Mouse (Mus musculus): ENCODE measurements around the gene Clasp2. TPM values are rescaled to one million over a fixed set of nuclear protein-coding genes. Genes with fewer than 3 reads are reported as not detected.
"Not testable (repeated sequence)": the region's sequence is repeated elsewhere in the genome, so short reads cannot be mapped to it uniquely, and the experiment has no call there.

The Clasp2 gene
- polyA plus RNA-seq, 1 experiment = 6.6 TPM

- TF ChIP-seq REST (IDR thresholded peaks at IDR 0.05; ENCODE audit: insufficient read depth, insufficient read length) (no peak), MYOG (IDR thresholded peaks at IDR 0.05; ENCODE audit: control insufficient read depth in 1 of 3, insufficient read depth in 1 of 3, insufficient read length in 2 of 3, low read depth in 2 of 3) (no peak), MAX (IDR thresholded peaks at IDR 0.05; ENCODE audit: low read depth) (no peak), TCF12 (IDR thresholded peaks at IDR 0.05; ENCODE audit: insufficient read depth, poor library complexity, severe bottlenecking) (no peak), SRF (IDR thresholded peaks at IDR 0.05; ENCODE audit: control insufficient read depth, insufficient read length, low read depth) (no peak), MYOD1 (IDR thresholded peaks at IDR 0.05; ENCODE audit: control insufficient read depth in 1 of 3, insufficient read length in 2 of 3, low read depth in 2 of 3) (no peak), CEBPB (IDR thresholded peaks at IDR 0.05; ENCODE audit: insufficient read depth, poor library complexity, severe bottlenecking) (no peak), USF1 (IDR thresholded peaks at IDR 0.05; ENCODE audit: low read depth) (no peak), TCF3 (IDR thresholded peaks at IDR 0.05; ENCODE audit: insufficient read length, low read depth) (no peak), POLR2AphosphoS2 (IDR thresholded peaks at IDR 0.05; ENCODE audit: insufficient read length, low read depth) (no peak)
- no peak overlapping the region for H3K4me3 ChIP-seq
- H3K79me2 ChIP-seq (ENCODE audit: control insufficient read depth, insufficient read depth) = no peaks in the 10 kb centered on the region
- H3ac ChIP-seq (ENCODE audit: control insufficient read depth, insufficient read length) = no peak overlapping the region
- H3K27me3 ChIP-seq (ENCODE audit: control insufficient read depth, insufficient read depth, insufficient read length) = no peaks in the 10 kb centered on the region
- H3K4me2 ChIP-seq (ENCODE audit: low read depth) = no peak overlapping the region
- peaks cover 5% of the 10 kb centered on the region for H3K36me3 ChIP-seq (ENCODE audit: control insufficient read depth, insufficient read depth)
Measured at GRCm38 (mm10) chr9:113863370-113863999, 122.2 kb downstream of the Clasp2 start.

- Histone ChIP-seq H3K79me2 (ENCODE audit: control insufficient read depth, insufficient read depth) (no peaks in the 10 kb centered on the region), H3K4me2 (ENCODE audit: low read depth) (no peak overlapping the region), H3ac (ENCODE audit: control insufficient read depth, insufficient read length) (no peak overlapping the region), H3K4me3 (no peak overlapping the region), H3K36me3 (ENCODE audit: control insufficient read depth, insufficient read depth) (peaks cover 15% of the 10 kb centered on the region), H3K27me3 (ENCODE audit: control insufficient read depth, insufficient read depth, insufficient read length) (no peaks in the 10 kb centered on the region)
- TF ChIP-seq SRF (IDR thresholded peaks at IDR 0.05; ENCODE audit: control insufficient read depth, insufficient read length, low read depth) (no peak), REST (IDR thresholded peaks at IDR 0.05; ENCODE audit: insufficient read depth, insufficient read length) (no peak), POLR2A (IDR thresholded peaks at IDR 0.05; ENCODE audit: insufficient read length, low read depth) (no peak), USF1 (IDR thresholded peaks at IDR 0.05; ENCODE audit: low read depth) (no peak), MYOD1 (IDR thresholded peaks at IDR 0.05; ENCODE audit: control insufficient read depth in 1 of 3, insufficient read length in 2 of 3, low read depth in 2 of 3) (no peak), TCF3 (IDR thresholded peaks at IDR 0.05; ENCODE audit: insufficient read length, low read depth) (no peak), TCF12 (IDR thresholded peaks at IDR 0.05; ENCODE audit: insufficient read depth, poor library complexity, severe bottlenecking) (no peak), MYOG (IDR thresholded peaks at IDR 0.05; ENCODE audit: control insufficient read depth in 1 of 3, insufficient read depth in 1 of 3, insufficient read length in 2 of 3, low read depth in 2 of 3) (no peak)
Measured at GRCm38 (mm10) chr9:113867951-113868350, 126.7 kb downstream of the Clasp2 start.

DNA sequence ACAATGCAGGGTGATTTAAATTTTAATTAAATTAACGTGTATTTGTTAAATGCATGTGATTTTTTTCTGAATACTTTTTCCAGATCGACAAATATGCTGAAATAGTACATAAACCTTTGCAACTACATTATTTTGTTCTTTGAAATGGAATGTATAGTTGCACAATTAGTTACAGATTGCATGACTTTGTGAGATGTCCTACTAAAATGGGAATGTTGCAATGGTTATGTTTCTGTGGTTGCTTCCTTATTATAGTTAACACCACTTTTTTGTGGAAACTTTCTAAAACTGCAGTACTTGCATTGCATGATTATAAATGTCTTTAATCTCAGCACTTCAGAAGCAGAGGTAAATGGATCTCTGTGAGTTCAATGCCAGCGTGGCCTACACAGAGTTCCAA, 153.6 kb downstream of the Clasp2 start:
- Histone ChIP-seq H3K79me2 (ENCODE audit: control insufficient read depth, insufficient read depth) (no peaks in the 10 kb centered on the region), H3K36me3 (ENCODE audit: control insufficient read depth, insufficient read depth) (no peaks in the 10 kb centered on the region), H3K4me2 (ENCODE audit: low read depth) (no peak overlapping the region), H3K4me3 (no peak overlapping the region), H3ac (ENCODE audit: control insufficient read depth, insufficient read length) (no peak overlapping the region), H3K27me3 (ENCODE audit: control insufficient read depth, insufficient read depth, insufficient read length) (no peaks in the 10 kb centered on the region)
- TF ChIP-seq E2F4 (IDR thresholded peaks at IDR 0.05; ENCODE audit: insufficient read depth) = no peak
- no peak for TF ChIP-seq POLR2AphosphoS2 (IDR thresholded peaks at IDR 0.05; ENCODE audit: insufficient read length, low read depth)
- TF ChIP-seq REST (IDR thresholded peaks at IDR 0.05; ENCODE audit: insufficient read depth, insufficient read length) = no peak
- no peak for TF ChIP-seq MYOD1 (IDR thresholded peaks at IDR 0.05; ENCODE audit: control insufficient read depth in 1 of 3, insufficient read length in 2 of 3, low read depth in 2 of 3)
- no peak for TF ChIP-seq CEBPB (IDR thresholded peaks at IDR 0.05; ENCODE audit: insufficient read depth, poor library complexity, severe bottlenecking)

GRCm38 (mm10) chr9:113903136-113903535, 161.9 kb downstream of the Clasp2 start:
- H3K36me3 ChIP-seq (ENCODE audit: control insufficient read depth, insufficient read depth) = peaks cover 22% of the 10 kb centered on the region

GRCm38 (mm10) chr9:113904315-113904714, 163.0 kb downstream of the Clasp2 start:
- H3K4me3 ChIP-seq; H3K4me2 ChIP-seq (ENCODE audit: low read depth): not testable (repeated sequence)
- peaks cover 22% of the 10 kb centered on the region for H3K36me3 ChIP-seq (ENCODE audit: control insufficient read depth, insufficient read depth)

More at GRCm38 (mm10) chr9:113903136-113903535, 161.9 kb downstream of the Clasp2 start:
- TF ChIP-seq MAX (IDR thresholded peaks at IDR 0.05; ENCODE audit: low read depth) (no peak), USF1 (IDR thresholded peaks at IDR 0.05; ENCODE audit: low read depth) (no peak), TCF3 (IDR thresholded peaks at IDR 0.05; ENCODE audit: insufficient read length, low read depth) (no peak), E2F4 (IDR thresholded peaks at IDR 0.05; ENCODE audit: insufficient read depth) (no peak), MYOG (IDR thresholded peaks at IDR 0.05; ENCODE audit: control insufficient read depth in 1 of 3, insufficient read depth in 1 of 3, insufficient read length in 2 of 3, low read depth in 2 of 3) (no peak), POLR2A (IDR thresholded peaks at IDR 0.05; ENCODE audit: insufficient read length, low read depth) (no peak), TCF12 (IDR thresholded peaks at IDR 0.05; ENCODE audit: insufficient read depth, poor library complexity, severe bottlenecking) (no peak), REST (IDR thresholded peaks at IDR 0.05; ENCODE audit: insufficient read depth, insufficient read length) (no peak), MYOD1 (IDR thresholded peaks at IDR 0.05; ENCODE audit: control insufficient read depth in 1 of 3, insufficient read length in 2 of 3, low read depth in 2 of 3) (no peak), SRF (IDR thresholded peaks at IDR 0.05; ENCODE audit: control insufficient read depth, insufficient read length, low read depth) (no peak), POLR2AphosphoS2 (IDR thresholded peaks at IDR 0.05; ENCODE audit: insufficient read length, low read depth) (no peak), CEBPB (IDR thresholded peaks at IDR 0.05; ENCODE audit: insufficient read depth, poor library complexity, severe bottlenecking) (no peak)
- no peaks in the 10 kb centered on the region for H3K27me3 ChIP-seq (ENCODE audit: control insufficient read depth, insufficient read depth, insufficient read length)
- H3K4me3 ChIP-seq = no peak overlapping the region
- no peak overlapping the region for H3K4me2 ChIP-seq (ENCODE audit: low read depth)
- no peak overlapping the region for H3ac ChIP-seq (ENCODE audit: control insufficient read depth, insufficient read length)
- H3K79me2 ChIP-seq (ENCODE audit: control insufficient read depth, insufficient read depth) = no peaks in the 10 kb centered on the region

More at GRCm38 (mm10) chr9:113904315-113904714, 163.0 kb downstream of the Clasp2 start:
- not testable (repeated sequence) for H3K79me2 ChIP-seq (ENCODE audit: control insufficient read depth, insufficient read depth); H3K27me3 ChIP-seq (ENCODE audit: control insufficient read depth, insufficient read depth, insufficient read length); H3ac ChIP-seq (ENCODE audit: control insufficient read depth, insufficient read length)
